Mouse (Mus musculus): ENCODE measurements around the gene Gm28363. TPM values are rescaled to one million over a fixed set of nuclear protein-coding genes. Genes with fewer than 3 reads are reported as not detected.
"Not testable (repeated sequence)": the region's sequence is repeated elsewhere in the genome, so short reads cannot be mapped to it uniquely, and the experiment has no call there.

The Gm28363 gene
- polyA plus RNA-seq (2015; fragmentation: Nextera tagmentation; extraction: Ambion mirVana), result not detected in 2 replicates

GRCm38 (mm10) chr1:117696831-117697230, at the start of gene Gm28363:
Gene Gm28363, plus strand, starts transcription at chr1:117697131.
- 65% methylated on average over 2 of the region's 2 CpGs for whole genome bisulfite sequencing
- H3K4me2 ChIP-seq (ENCODE audit: low read length); H3K27ac ChIP-seq (ENCODE audit: low read length); ATAC-seq; H3K4me3 ChIP-seq (replicated peaks; ENCODE audit: low read length); H3K9me3 ChIP-seq (ENCODE audit: control insufficient read depth, low read length); H3K4me1 ChIP-seq (replicated peaks; ENCODE audit: control insufficient read depth, insufficient read depth, low read length); H3K9ac ChIP-seq (replicated peaks; ENCODE audit: low read depth, low read length); H3K36me3 ChIP-seq (ENCODE audit: control insufficient read depth, insufficient read depth); H3K27me3 ChIP-seq (replicated peaks; ENCODE audit: control insufficient read depth, insufficient read depth, low read length): not testable (repeated sequence)

- H3K9ac ChIP-seq (replicated peaks; ENCODE audit: low read depth, low read length); H3K4me2 ChIP-seq (ENCODE audit: low read length); H3K36me3 ChIP-seq (ENCODE audit: control insufficient read depth, insufficient read depth); H3K27ac ChIP-seq (ENCODE audit: low read length); ATAC-seq; H3K4me1 ChIP-seq (replicated peaks; ENCODE audit: control insufficient read depth, insufficient read depth, low read length); H3K4me3 ChIP-seq (replicated peaks; ENCODE audit: low read length); H3K9me3 ChIP-seq (ENCODE audit: control insufficient read depth, low read length); H3K27me3 ChIP-seq (replicated peaks; ENCODE audit: control insufficient read depth, insufficient read depth, low read length): not testable (repeated sequence)
- 59% methylated on average over 1 of the region's 1 CpGs for WGBS
These were observed 46.7 kb upstream of the Gm28363 start for GRCm38 (mm10) chr1:117650236-117650635.

Other genes with a start within 250 kb of the Gm28363 start
- gene B020011L13Rik, start 84.0 kb downstream of the Gm28363 start, polyA plus RNA-seq (2015; fragmentation: Nextera tagmentation; extraction: Ambion mirVana), result not detected in 2 replicates
- gene Gm28360, start 132.9 kb downstream of the Gm28363 start, polyA plus RNA-seq (2015; fragmentation: Nextera tagmentation; extraction: Ambion mirVana), result not detected in 2 replicates
- not detected in 2 replicates for gene Gm28168, start 230.9 kb downstream of the Gm28363 start, polyA plus RNA-seq (2015; fragmentation: Nextera tagmentation; extraction: Ambion mirVana)